Mouse (Mus musculus) intestine, embryonic 15.5 days (tissue): ENCODE measurements around the gene Tlr5. TPM values are rescaled to one million over a fixed set of nuclear protein-coding genes. Genes with fewer than 3 reads are reported as not detected.

Experiments used
- polyA plus RNA-seq: library from polyadenylated mRNA; unstranded; fragments of >200 nt; fragmentation: Nextera tagmentation; extraction: Ambion mirVana; gene quantifications from 2 replicates; pipeline ENCODE4 v1.2.1, GENCODE M21; 2015

Tlr5 gene
- polyA plus RNA-seq, 1 experiment from 2014 or later, result 4.0 TPM

Other genes with a start within 250 kb of the Tlr5 start
- not detected in 2 replicates for gene Ccdc185, start 205.6 kb upstream of the Tlr5 start, polyA plus RNA-seq
- gene Susd4, start 190.9 kb upstream of the Tlr5 start, polyA plus RNA-seq, result 15.1 and 15.5 TPM in 2 replicates